Mouse (Mus musculus) hindbrain, embryonic 11.5 days (tissue): Measurements from ENCODE around the gene Chil4. TPM values are rescaled to one million over a fixed set of nuclear protein-coding genes. Genes with fewer than 3 reads are reported as not detected.
"Not testable (repeated sequence)": the region's sequence is repeated elsewhere in the genome, so short reads cannot be mapped to it uniquely, and the experiment has no call there.

Experiments used
- ATAC-seq: fragments of 200-750 bp; cut with Nextera tagmentation; 2 replicates; pipeline ENCODE4 v1.8.0; 2017; ENCODE audit warnings: mild to moderate bottlenecking, moderate TSS enrichment, moderate library complexity; ENCODE audit not compliant: low FRiP score
- DNase-seq: peaks from one replicate; pipeline ENCODE4 v3.0.0-alpha.2; 2015; ENCODE audit warnings: low spot score
- H3K27ac ChIP-seq: fragments of 300-500 bp; sonication (generic); 2 replicates; pipeline ENCODE4 v1.5.1; 2014; ENCODE audit warnings: mild to moderate bottlenecking, low read depth, low read length
- H3K27me3 ChIP-seq: fragments of 300-500 bp; sonication (generic); 2 replicates; pipeline ENCODE4 v1.6.1; 2014; ENCODE audit warnings: mild to moderate bottlenecking, low read length, moderate library complexity, mixed read lengths; ENCODE audit not compliant: control insufficient read depth, insufficient read depth
- H3K36me3 ChIP-seq: fragments of 300-500 bp; sonication (generic); 2 replicates; pipeline ENCODE4 v1.6.1; 2014; ENCODE audit warnings: mild to moderate bottlenecking, low read length, moderate library complexity, mixed read lengths; ENCODE audit not compliant: control insufficient read depth, insufficient read depth
- H3K4me1 ChIP-seq: fragments of 300-500 bp; sonication (generic); replicated peaks from 2 replicates; pipeline ENCODE4 v1.6.1; 2014; ENCODE audit warnings: low read length, mixed read lengths; ENCODE audit not compliant: control insufficient read depth, insufficient read depth
- H3K4me2 ChIP-seq: fragments of 300-500 bp; sonication (generic); replicated peaks from 2 replicates; pipeline ENCODE4 v1.6.1; 2014; ENCODE audit warnings: mild to moderate bottlenecking, low read depth, low read length
- H3K4me3 ChIP-seq: fragments of 300-500 bp; sonication (generic); 2 replicates; pipeline ENCODE4 v1.5.1; 2014; ENCODE audit warnings: low read depth, low read length
- H3K9ac ChIP-seq: fragments of 300-500 bp; sonication (generic); 2 replicates; pipeline ENCODE4 v1.6.1; 2014; ENCODE audit warnings: low read depth, low read length
- H3K9me3 ChIP-seq: fragments of 300-500 bp; sonication (generic); 2 replicates; pipeline ENCODE4 v1.6.1; 2016; ENCODE audit warnings: low read length; ENCODE audit not compliant: control insufficient read depth
- WGBS: fragments of 180-500 bp; shearing (Covaris S2); extraction: QIAGEN DNeasy Blood & Tissue Kit; methylation state at CpG from one replicate; pipeline ENCODE4 v1.1.7; 2014; 5-methylcytosine and 5-hydroxymethylcytosine counted together
- polyA plus RNA-seq: library from polyadenylated mRNA; unstranded; fragments of >200 nt; fragmentation: Nextera tagmentation; extraction: Ambion mirVana; gene quantifications from 2 replicates; pipeline ENCODE4 v1.2.1, GENCODE M21; 2014

Chil4 gene
- polyA plus RNA-seq, 1 experiment from 2014 or later = not detected

DNA sequence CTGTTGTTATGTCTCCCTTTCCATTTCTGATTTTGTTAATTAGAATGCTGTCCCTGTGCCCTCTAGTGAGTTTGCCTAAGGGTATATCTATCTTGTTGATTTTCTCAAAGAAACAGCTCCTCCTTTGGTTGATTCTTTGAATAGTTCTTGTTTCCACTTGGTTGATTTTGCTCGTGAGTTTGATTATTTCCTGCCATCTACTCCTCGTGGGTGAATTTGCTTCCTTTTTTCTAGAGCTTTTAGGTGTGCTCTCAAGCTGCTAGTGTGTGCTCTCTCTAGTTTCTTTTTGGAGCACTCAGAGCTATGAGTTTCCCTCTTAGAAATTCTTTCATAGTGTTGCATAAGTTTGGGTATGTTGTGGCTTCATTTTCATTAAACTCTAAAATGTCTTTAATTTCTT lies 44.3 kb downstream of the Chil4 start:
- H3K27ac ChIP-seq, H3K4me1 ChIP-seq, H3K9ac ChIP-seq, H3K27me3 ChIP-seq, H3K4me2 ChIP-seq, H3K4me3 ChIP-seq, ATAC-seq, H3K36me3 ChIP-seq, DNase-seq, H3K9me3 ChIP-seq: not testable (repeated sequence)
- WGBS = 69% methylated on average over 2 of the region's 2 CpGs

DNA sequence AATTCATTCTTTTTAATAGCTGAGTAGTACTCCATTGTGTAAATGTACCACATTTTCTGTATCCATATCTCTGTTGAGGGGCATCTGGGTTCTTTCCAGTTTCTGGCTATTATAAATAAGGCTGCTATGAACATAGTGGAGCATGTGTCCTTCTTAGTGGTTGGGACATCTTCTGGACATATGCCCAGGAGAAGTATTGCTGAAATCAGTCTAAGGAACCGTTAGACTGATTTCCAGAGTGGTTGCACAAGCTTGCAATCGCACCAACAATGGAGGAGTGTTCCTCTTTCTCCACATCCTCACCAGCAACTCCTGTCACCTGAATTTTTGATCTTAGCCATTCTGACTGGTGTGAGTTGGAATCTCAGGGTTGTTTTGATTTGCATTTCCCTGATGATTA lies 46.8 kb downstream of the Chil4 start:
- H3K27ac ChIP-seq, ATAC-seq, H3K27me3 ChIP-seq, H3K4me3 ChIP-seq, H3K4me1 ChIP-seq, H3K9me3 ChIP-seq, H3K4me2 ChIP-seq, DNase-seq, H3K9ac ChIP-seq, H3K36me3 ChIP-seq: not testable (repeated sequence)
- 79% methylated on average over 2 of the region's 2 CpGs for WGBS

DNA sequence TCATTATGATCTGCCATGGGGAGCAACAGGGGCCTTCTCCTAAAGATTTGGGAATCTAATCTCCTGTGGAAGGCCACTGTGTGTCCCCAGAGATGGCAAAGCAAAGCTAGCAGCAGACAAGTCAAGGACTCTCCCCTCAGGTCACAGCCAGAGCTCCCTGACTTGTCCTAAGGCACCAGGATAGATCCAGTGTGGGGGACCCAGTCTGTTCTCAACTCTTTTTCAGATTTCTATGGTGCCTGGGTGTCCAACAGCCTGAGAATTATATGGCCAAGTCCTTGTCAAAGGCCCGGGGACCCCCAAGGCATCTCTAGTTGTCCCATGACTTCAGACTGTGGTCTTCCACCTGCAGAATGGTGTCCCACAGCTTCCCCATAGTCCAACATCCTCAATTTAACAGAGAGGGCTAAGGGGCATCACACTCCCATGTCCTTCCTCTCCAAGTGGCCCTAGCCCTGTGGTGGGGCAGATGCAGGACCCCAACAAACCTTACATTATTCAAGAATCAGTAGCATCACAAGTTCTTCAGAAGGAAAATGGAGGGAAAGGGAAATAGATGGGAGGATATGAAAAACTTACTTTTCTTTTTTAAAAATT lies 48.1 kb downstream of the Chil4 start:
- Histone ChIP-seq H3K36me3 (no peaks in the 10 kb centered on the region), H3K9ac (no peak overlapping the region), H3K9me3 (no peaks in the 10 kb centered on the region), H3K4me2 (no peak overlapping the region), H3K4me1 (no peaks in the 10 kb centered on the region), H3K27me3 (no peaks in the 10 kb centered on the region), H3K27ac (no peak overlapping the region), H3K4me3 (no peak overlapping the region)
- WGBS = 86% methylated on average over 1 of the region's 1 CpGs
- DNase-seq = no peak
- peak; percentile 60 for ATAC-seq

DNA sequence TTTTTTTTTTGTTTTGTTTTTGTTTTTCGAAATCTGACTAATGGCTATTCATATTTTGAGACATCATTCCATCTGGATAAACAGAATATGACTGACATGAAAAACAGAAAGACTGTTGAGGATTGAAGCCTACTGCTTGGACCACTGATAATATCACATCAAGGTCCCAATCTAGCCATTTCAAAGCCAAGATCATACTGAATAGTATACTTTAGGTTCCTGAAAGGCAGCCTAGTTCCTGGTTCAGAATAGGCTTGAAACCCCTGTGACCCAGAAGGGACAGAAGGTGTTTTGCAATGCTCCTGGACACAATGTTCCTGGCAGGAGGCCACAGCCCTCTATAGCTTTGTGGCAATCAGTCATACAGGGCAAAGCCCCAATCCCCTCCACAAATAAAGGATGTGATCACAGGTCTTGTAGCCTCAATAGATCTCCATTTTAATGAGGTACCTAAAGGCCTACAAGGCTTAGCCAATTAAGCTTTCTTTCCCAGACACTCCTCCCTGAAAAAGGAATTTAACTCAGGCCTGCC lies 48.7 kb downstream of the Chil4 start:
- H3K27me3 ChIP-seq = no peaks in the 10 kb centered on the region
- no peaks in the 10 kb centered on the region for H3K4me1 ChIP-seq
- no peaks in the 10 kb centered on the region for H3K9me3 ChIP-seq
- no peak overlapping the region for H3K4me2 ChIP-seq
- H3K27ac ChIP-seq = no peak overlapping the region
- H3K36me3 ChIP-seq = no peaks in the 10 kb centered on the region
- ATAC-seq (peak; percentile 27; the same call in 1 of the 2 replicates), DNase-seq (no peak)
- WGBS = 69% methylated on average over 1 of the region's 1 CpGs
- H3K9ac ChIP-seq = no peak overlapping the region
- no peak overlapping the region for H3K4me3 ChIP-seq

DNA sequence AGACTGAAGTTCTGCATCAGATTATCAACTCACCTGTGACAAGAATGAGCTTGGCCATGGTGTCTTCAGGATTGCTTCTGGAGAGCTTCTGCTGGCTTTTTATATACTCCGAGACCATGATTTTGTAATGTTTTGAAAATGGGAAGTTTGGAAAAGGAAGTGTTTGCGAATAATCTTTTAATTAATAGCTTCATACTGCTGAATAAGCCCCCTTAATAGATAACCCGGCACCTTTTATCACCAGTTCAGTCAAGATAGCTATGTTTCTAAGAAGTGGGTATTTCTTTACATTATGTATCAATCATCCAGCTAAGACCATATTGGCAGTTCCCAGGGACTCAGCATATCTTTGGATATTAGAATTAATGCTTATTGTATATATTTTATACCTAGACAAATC lies 51.8 kb downstream of the Chil4 start, which contains the start of gene Chil3:
Chil3 (minus strand) TSS at position 101 of the 400 bp plus-strand sequence.
- no peak for ATAC-seq
- Histone ChIP-seq H3K4me2 (no peak within 1 kb of the TSS), H3K4me3 (no peak within 1 kb of the TSS), H3K4me1 (no peaks in the 10 kb centered on the region), H3K27me3 (no peaks in the 10 kb centered on the region), H3K27ac (no peak within 1 kb of the TSS), H3K9ac (no peak within 1 kb of the TSS), H3K9me3 (no peaks in the 10 kb centered on the region), H3K36me3 (no peaks in the 10 kb centered on the region)
- DNase-seq = no peak
- 85% methylated on average over 3 of the region's 3 CpGs for WGBS

DNA sequence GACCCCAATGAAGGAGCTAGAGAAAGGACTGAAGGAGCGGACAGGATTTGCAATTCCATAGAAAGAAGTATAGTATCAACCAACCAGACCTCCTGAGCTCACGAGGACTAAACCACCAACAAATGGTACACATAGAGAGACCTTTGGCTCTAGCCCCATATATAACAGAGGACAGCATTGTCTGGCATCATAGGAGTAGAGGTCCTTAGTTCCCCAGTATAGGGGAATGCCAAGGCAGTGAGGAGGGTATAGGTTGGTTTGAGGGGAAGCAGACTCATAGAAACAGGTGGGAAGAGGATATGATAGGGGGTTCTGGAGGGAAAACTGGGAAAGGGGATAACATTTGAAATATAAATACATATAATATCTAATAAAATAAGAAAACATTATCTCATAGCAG lies 64.9 kb downstream of the Chil4 start:
- ATAC-seq = no peak
- Histone ChIP-seq H3K4me2 (no peak overlapping the region), H3K27ac (no peak overlapping the region), H3K9ac (no peak overlapping the region), H3K36me3 (no peaks in the 10 kb centered on the region), H3K27me3 (no peaks in the 10 kb centered on the region), H3K4me3 (no peak overlapping the region), H3K9me3 (no peaks in the 10 kb centered on the region), H3K4me1 (no peaks in the 10 kb centered on the region)
- WGBS = 87% methylated on average over 2 of the region's 2 CpGs
- no peak for DNase-seq

Other genes with a start within 250 kb of the Chil4 start
- gene Ovgp1, start 245.8 kb downstream of the Chil4 start, polyA plus RNA-seq = 2.3 and 3.1 TPM in 2 replicates
- gene Pifo, start 204.9 kb downstream of the Chil4 start, polyA plus RNA-seq = 3.5 and 7.1 TPM in 2 replicates
- not detected in 2 replicates for gene Chil5, start 186.7 kb downstream of the Chil4 start, polyA plus RNA-seq
- 0.11 and 0.88 TPM in 2 replicates for gene Chia1, start 106.3 kb downstream of the Chil4 start, polyA plus RNA-seq
- gene Chil3, start 51.9 kb downstream of the Chil4 start, polyA plus RNA-seq = not detected in 2 replicates
- gene Chil6, start 186.7 kb upstream of the Chil4 start, polyA plus RNA-seq = not detected in 2 replicates